Mouse (Mus musculus): ENCODE measurements at regions not wholly inside any gene's neighbourhood (a gene's known extent, or its start where the extent isn't known, plus 50 kb on each side); places are given as distances from the start of the nearest gene placed in this dataset.

DNA sequence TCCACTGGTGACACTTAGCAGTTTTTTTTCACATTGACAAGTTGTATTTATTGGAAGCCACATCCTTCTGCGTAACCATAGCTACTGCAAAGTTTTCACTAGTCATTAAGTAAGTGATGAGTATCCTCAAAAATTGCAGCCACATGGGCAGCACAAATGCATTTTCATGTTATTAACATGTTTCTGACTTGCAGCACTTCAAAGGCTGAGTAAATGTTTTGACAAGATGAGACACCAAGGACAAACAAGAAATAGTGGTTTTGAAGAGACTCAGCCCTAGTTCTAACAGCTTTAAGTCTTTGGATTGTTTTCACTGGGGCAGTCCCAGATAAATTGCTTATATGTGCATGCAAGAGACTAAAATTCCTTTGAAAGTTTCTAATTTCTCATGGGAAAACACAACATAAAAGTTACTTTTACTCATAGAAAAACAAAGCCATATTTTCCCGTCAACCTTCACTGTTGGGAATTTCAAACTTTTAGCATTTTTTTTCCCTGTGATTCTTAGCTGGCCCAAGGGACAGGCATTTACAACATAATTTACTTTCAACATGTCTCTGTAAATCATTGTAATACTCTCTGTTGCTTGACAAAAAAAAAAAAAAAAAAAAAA, 787.5 kb upstream of the Zeb2 start:
- in situ Hi-C loops (cut with MboI; ENCODE audit: unreplicated experiment in 2 of 2) = no loop called here

GRCm38 (mm10) chr2:45904090-45904489, 786.9 kb upstream of the Zeb2 start:
- in situ Hi-C loops (cut with MboI; ENCODE audit: unreplicated experiment in 2 of 2) = no loop called here

GRCm38 (mm10) chr2:45903350-45903749, 786.2 kb upstream of the Zeb2 start:
- in situ Hi-C loops (cut with MboI; ENCODE audit: unreplicated experiment in 2 of 2) = no loop called here

GRCm38 (mm10) chr2:45901892-45902291, 784.7 kb upstream of the Zeb2 start:
- in situ Hi-C loops (cut with MboI; ENCODE audit: unreplicated experiment in 2 of 2) = no loop called here

DNA sequence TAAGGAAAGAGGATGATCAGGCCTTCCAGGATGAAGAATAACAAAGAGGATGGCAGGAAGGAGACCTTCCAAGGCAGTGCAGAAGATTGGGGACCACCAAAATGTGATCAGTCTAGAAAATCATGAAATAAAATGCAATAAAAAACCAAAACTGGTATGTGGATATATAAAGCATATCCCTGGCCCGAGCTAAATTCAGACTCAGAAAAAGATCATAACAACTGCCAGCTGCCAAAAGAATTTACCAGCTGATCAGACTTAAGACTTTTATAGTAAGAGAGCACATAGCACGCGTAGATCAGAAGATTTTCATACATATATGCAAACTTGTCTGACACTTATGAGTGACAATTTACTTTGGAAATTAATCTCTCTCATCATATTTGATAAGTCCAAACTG, 767.5 kb upstream of the Zeb2 start:
- in situ Hi-C loops (cut with MboI; ENCODE audit: unreplicated experiment in 2 of 2) = no loop called here

DNA sequence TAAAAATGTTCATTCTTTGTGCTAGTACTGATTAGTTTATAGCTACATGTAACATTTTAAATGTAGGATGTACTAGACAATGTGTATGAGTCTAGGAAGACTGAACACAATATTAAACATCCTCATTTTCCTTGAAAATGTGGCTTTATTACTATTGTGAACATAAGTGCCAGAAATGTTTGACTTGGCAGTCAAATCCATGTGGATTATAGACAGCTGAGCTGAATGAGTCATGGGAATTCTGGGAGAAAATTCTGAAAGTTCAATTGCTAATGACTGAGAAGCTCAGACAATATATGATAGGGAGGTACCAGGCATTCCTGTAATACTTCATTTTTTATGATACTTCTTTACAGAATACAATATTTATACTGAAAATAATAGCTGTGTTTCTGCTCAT, 761.5 kb upstream of the Zeb2 start:
- in situ Hi-C loops (cut with MboI; ENCODE audit: unreplicated experiment in 2 of 2) = no loop called here

DNA sequence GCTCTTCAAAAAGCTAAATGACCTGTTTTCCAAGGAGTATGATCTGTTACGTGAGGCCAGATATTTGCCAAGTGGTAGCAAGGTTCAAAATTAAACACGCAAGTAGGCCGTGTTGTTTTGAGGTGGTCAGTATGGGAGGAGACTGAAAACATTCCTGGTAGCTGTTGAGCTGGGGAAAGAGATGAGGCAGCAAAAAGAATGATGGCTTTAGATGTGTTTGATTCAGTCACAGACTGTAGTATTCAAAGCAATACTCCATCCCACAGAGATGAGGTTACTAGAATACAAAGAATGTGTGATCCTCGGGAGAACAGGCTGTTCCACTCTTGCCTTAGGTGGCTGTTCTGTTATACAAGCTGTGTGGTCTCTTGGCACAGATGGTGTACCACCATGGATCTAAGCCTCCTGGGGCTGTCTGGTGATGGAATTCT, 742.7 kb upstream of the Zeb2 start:
- in situ Hi-C loops (cut with MboI; ENCODE audit: unreplicated experiment in 2 of 2) = loop anchor here in 1 of 2 experiments (10.0 to 25.0 kb wide), 2 partner anchors 685 to 748 kb away; partner anchors contain the start of gene Zeb2

DNA sequence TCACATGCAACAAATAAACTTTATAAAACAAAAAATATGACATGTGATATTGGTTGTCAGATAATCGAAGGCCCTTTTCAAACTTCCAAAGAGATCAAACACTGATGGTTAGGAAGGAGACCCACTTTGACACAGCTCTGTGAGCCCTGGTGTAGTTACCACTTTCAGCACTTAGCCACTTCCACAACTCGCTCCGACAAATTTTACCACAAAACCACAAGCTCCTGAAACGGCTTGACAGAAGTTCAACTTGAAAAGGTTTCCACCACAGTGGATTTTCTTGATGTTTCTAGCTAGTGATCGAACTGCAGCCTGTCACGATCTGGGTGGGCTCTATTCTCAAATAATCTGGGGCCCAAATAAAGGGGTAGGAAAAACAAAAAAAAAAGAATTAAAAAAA, 742.2 kb upstream of the Zeb2 start:
- in situ Hi-C loops (cut with MboI; ENCODE audit: unreplicated experiment in 2 of 2) = loop anchor here in 1 of 2 experiments (10.0 to 25.0 kb wide), 2 partner anchors 685 to 747 kb away; partner anchors contain the start of gene Zeb2

GRCm38 (mm10) chr2:45850018-45850605, 732.9 kb upstream of the Zeb2 start:
- in situ Hi-C loops (cut with MboI; ENCODE audit: unreplicated experiment in 2 of 2) = loop anchor here in 1 of 2 experiments (10.0 to 25.0 kb wide), 2 partner anchors 695 to 738 kb away; partner anchors contain the start of gene Zeb2

GRCm38 (mm10) chr2:45840389-45840788, 723.2 kb upstream of the Zeb2 start:
- in situ Hi-C loops (cut with MboI; ENCODE audit: unreplicated experiment in 2 of 2) = no loop called here

- in situ Hi-C loops (cut with MboI; ENCODE audit: unreplicated experiment in 2 of 2) = no loop called here
Observed at GRCm38 (mm10) chr2:45836546-45837221, 719.5 kb upstream of the Zeb2 start.

- in situ Hi-C loops (cut with MboI; ENCODE audit: unreplicated experiment in 2 of 2) = no loop called here
Observed at GRCm38 (mm10) chr2:45817945-45818719, 700.9 kb upstream of the Zeb2 start.

- in situ Hi-C loops (cut with MboI; ENCODE audit: unreplicated experiment in 2 of 2) = no loop called here
Observed at GRCm38 (mm10) chr2:45814741-45815140, 697.5 kb upstream of the Zeb2 start.

DNA sequence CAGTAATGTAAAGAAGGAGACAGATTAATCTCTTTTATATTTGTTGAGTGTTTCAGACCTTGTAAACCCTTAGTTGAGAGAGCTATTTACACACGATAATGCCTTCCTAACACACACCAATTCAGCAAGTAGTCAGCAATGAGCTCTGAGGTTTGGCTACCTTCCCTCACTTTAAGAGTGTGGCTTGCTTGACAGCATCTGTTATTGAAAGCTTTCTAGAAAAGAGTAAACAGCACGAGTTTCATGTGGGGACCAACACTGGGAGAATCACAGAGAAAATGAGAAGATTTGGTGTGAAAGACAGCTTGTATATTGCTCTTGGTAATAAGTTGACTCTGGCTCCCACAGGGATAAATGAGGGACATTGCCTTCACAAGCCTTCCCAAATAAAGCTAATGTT, 688.1 kb upstream of the Zeb2 start:
- in situ Hi-C loops (cut with MboI; ENCODE audit: unreplicated experiment in 2 of 2) = no loop called here

DNA sequence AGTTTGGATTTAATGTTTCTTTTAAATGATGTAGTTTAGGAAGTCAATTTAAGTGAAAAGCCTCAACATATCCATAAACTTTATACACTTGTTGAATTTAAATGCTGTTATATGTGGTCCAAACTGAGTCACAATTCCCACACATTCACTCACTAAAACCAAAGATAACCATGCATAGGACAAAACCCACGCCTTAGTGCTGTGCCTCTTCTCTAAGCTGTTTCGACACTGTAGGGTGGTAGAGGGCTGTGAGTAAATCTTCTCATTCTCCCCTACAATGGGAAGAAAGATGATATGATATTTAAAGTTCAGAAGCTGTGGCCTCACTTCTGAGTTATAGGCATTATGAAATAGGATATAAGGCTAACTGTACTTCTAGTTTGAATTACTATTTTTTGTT, 682.9 kb upstream of the Zeb2 start:
- in situ Hi-C loops (cut with MboI; ENCODE audit: unreplicated experiment in 2 of 2) = no loop called here

DNA sequence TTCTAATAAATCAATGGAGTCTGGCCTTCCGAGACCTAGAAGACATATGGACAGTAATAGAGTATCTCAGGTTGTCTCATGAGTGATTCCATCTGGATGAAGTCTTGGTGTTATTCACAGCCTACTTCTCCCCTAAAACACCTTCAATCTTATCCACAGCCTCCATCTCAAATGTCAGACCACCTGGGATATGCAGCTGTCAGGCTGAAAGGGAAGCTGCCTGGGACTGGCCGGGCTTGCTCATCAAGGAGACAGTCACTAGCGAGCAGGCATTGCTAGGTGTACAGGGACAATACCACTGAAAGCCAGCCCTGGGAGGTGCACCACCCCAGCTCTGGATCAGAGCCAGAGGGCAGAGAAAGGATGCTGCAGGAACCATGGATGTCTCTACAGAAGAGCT, 676.4 kb upstream of the Zeb2 start:
- in situ Hi-C loops (cut with MboI; ENCODE audit: unreplicated experiment in 2 of 2) = no loop called here

DNA sequence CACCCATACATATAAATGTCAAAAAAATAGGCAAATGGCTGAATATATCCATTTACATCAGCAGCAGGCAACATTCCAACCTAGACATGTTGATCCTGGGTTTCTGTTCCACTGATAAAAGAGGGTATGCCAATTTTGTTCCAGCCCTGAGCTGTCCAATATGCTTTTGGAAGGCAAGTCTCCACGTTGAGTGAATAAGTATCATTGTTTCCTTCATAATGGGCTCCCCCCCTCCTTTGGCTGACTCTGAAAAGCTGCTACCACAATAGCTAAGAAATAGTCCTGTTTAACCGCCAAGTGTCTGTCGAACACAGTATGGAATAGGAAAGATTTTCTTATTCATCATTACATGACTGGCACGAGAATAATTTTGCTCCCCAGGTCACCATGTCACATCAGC, 672.5 kb upstream of the Zeb2 start:
- in situ Hi-C loops (cut with MboI; ENCODE audit: unreplicated experiment in 2 of 2) = no loop called here

DNA sequence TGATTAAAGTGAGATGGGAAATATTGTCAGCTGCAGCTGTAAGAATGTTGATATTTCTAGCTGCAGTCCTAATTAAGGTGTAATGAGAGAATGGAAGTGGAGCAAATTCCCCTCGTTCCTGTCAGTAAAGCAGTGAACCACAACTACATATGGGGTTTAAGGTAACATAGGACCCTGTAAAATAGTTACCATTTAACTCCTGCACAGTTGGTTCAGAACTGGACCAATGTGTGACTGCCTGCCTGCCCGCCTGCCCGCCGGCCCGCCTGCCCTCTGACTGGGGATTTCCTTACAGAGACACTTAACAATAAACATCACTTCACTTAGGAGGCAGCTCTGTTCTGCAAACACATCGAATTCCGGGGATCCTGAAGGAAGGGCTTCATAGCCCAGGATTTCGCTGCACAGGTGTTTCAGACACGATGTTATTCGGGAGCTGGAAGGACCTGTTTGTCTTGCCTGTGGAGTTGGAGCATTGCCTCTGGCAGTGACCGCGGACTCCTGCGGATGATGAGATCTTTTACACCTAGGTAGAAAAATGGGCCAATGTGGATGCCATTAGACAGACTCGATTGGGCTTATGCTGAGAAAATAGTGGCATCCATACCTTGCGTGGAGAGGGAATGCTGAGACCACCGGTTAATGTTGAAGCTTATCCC, 670.7 kb upstream of the Zeb2 start:
- in situ Hi-C loops (cut with MboI; ENCODE audit: unreplicated experiment in 2 of 2) = no loop called here

- in situ Hi-C loops (cut with MboI; ENCODE audit: unreplicated experiment in 2 of 2) = no loop called here
Observed at GRCm38 (mm10) chr2:45786787-45787186, 669.6 kb upstream of the Zeb2 start.

- in situ Hi-C loops (cut with MboI; ENCODE audit: unreplicated experiment in 2 of 2) = no loop called here
Observed at GRCm38 (mm10) chr2:45785684-45786083, 668.5 kb upstream of the Zeb2 start.

Measured in v-Abl transformed pro-B cells (cell line).